Mouse (Mus musculus) cerebellum, postnatal 25 days (tissue): Measurements from ENCODE around the gene Ncf1.

ENCODE experiments used
- DNase-seq, 2 experiments: peaks; one replicate each; pipeline ENCODE4 v3.0.0; 2021; ENCODE audit warnings: mixed read lengths in 2 of 2

Gene Ncf1

GRCm38 (mm10) chr5:134243661-134244436, 14.4 kb upstream of the Ncf1 start:
- DNase-seq: no peak

GRCm38 (mm10) chr5:134241831-134242230, 12.4 kb upstream of the Ncf1 start:
- DNase-seq: no peak

GRCm38 (mm10) chr5:134237936-134238760, 8.7 kb upstream of the Ncf1 start:
- DNase-seq: no peak

- peak in 1 of 2 experiments; percentile 32 for DNase-seq
These were observed 8.1 kb upstream of the Ncf1 start for GRCm38 (mm10) chr5:134237508-134237907.

- DNase-seq: no peak
These were observed 7.4 kb upstream of the Ncf1 start for GRCm38 (mm10) chr5:134236796-134237195.

- DNase-seq: no peak
These were observed 6.8 kb upstream of the Ncf1 start for GRCm38 (mm10) chr5:134236241-134236640.

GRCm38 (mm10) chr5:134235111-134235510, 5.7 kb upstream of the Ncf1 start:
- DNase-seq: peak in 1 of 2 experiments; percentile 53

- no peak for DNase-seq
These were observed 4.8 kb upstream of the Ncf1 start for GRCm38 (mm10) chr5:134234205-134234604.

GRCm38 (mm10) chr5:134233244-134233651, 3.8 kb upstream of the Ncf1 start:
- DNase-seq: no peak

GRCm38 (mm10) chr5:134232568-134232967, 3.1 kb upstream of the Ncf1 start:
- no peak for DNase-seq

- no peak for DNase-seq
These were observed 2.7 kb upstream of the Ncf1 start for GRCm38 (mm10) chr5:134232111-134232510.

GRCm38 (mm10) chr5:134231376-134231775, 2.0 kb upstream of the Ncf1 start:
- DNase-seq: no peak

- no peak for DNase-seq
These were observed 1.2 kb downstream of the Ncf1 start for GRCm38 (mm10) chr5:134228249-134228638.

- no peak for DNase-seq
These were observed 1.7 kb downstream of the Ncf1 start for GRCm38 (mm10) chr5:134227574-134228248.

GRCm38 (mm10) chr5:134226946-134227345, 2.5 kb downstream of the Ncf1 start:
- DNase-seq: no peak

GRCm38 (mm10) chr5:134225110-134225901, 4.1 kb downstream of the Ncf1 start:
- no peak for DNase-seq

- no peak for DNase-seq
These were observed 7.7 kb downstream of the Ncf1 start for GRCm38 (mm10) chr5:134221708-134222150.

- no peak for DNase-seq
These were observed 8.1 kb downstream of the Ncf1 start for GRCm38 (mm10) chr5:134221278-134221677.

- DNase-seq: no peak
These were observed 11.5 kb downstream of the Ncf1 start for GRCm38 (mm10) chr5:134217900-134218299.

GRCm38 (mm10) chr5:134214021-134214806, 15.2 kb downstream of the Ncf1 start:
- peak in 1 of 2 experiments; percentile 38 for DNase-seq

- DNase-seq: no peak
These were observed 19.4 kb downstream of the Ncf1 start for GRCm38 (mm10) chr5:134209931-134210554.
